Mouse (Mus musculus) C2C12 (cell line): ENCODE results near the gene Fbxw10. TPM values are rescaled to one million over a fixed set of nuclear protein-coding genes. Genes with fewer than 3 reads are reported as not detected.

ENCODE experiments used
- H3K27me3 ChIP-seq: one replicate; pipeline ENCODE4 v1.6.1; 2011; ENCODE audit not compliant: control insufficient read depth, insufficient read depth, insufficient read length
- H3K36me3 ChIP-seq: one replicate; pipeline ENCODE4 v1.6.1; 2011; ENCODE audit not compliant: control insufficient read depth, insufficient read depth
- H3K4me3 ChIP-seq: one replicate; pipeline ENCODE4 v1.5.1; 2011; ENCODE audit warnings: mild to moderate bottlenecking, control low read depth; ENCODE audit not compliant: poor library complexity, insufficient read depth, severe bottlenecking
- H3K79me2 ChIP-seq: one replicate; pipeline ENCODE4 v1.6.1; 2011; ENCODE audit not compliant: control insufficient read depth, insufficient read depth
- H3K79me3 ChIP-seq: one replicate; pipeline ENCODE4 v1.6.1; 2011; ENCODE audit warnings: low read depth, control low read depth
- H3ac ChIP-seq: one replicate; pipeline ENCODE3; 2011; ENCODE audit warnings: low read depth; ENCODE audit not compliant: control insufficient read depth, insufficient read length
- CEBPB ChIP-seq: IDR thresholded peaks from one replicate; pipeline ENCODE4 v1.6.1; 2011; ENCODE audit warnings: low read depth, mild to moderate bottlenecking, control low read depth, moderate library complexity
- CTCF ChIP-seq: IDR thresholded peaks from one replicate; pipeline ENCODE4 v1.5.1; 2011; ENCODE audit not compliant: control insufficient read depth, insufficient read depth, insufficient read length
- FOSL1 ChIP-seq: IDR thresholded peaks from one replicate; pipeline ENCODE4 v1.8.0; 2011; ENCODE audit warnings: mild to moderate bottlenecking, low read length; ENCODE audit not compliant: poor library complexity, insufficient read depth, severe bottlenecking
- MAX ChIP-seq: IDR thresholded peaks from one replicate; pipeline ENCODE4 v1.6.1; 2011; ENCODE audit warnings: mild to moderate bottlenecking, control low read depth
- MYOD1 ChIP-seq: IDR thresholded peaks from one replicate; pipeline ENCODE4 v1.6.1; 2011; ENCODE audit warnings: low read depth; ENCODE audit not compliant: control insufficient read depth, insufficient read length
- MYOG ChIP-seq: IDR thresholded peaks from one replicate; pipeline ENCODE4 v1.6.1; 2011; ENCODE audit not compliant: control insufficient read depth, insufficient read length; ENCODE audit errors: extremely low read depth
- USF1 ChIP-seq: IDR thresholded peaks from one replicate; pipeline ENCODE4 v1.6.1; 2011; ENCODE audit warnings: low read depth, mild to moderate bottlenecking, control low read depth, moderate library complexity
- polyA plus RNA-seq: library from polyadenylated mRNA; unstranded; fragments of >200 nt; fragmentation: generic; extraction: Trizol; gene quantifications from one replicate; pipeline ENCODE4 v1.2.1, GENCODE M21; 2012; ENCODE audit warnings: missing spikeins

Gene Fbxw10
- polyA plus RNA-seq, 1 experiment, result 0.02 TPM

GRCm38 (mm10) chr11:62891763-62892162 lies 44.9 kb downstream of the Fbxw10 start:
- no peaks in the 10 kb centered on the region for H3K79me3 ChIP-seq
- TF ChIP-seq MYOD1, result no peak
- TF ChIP-seq MYOG, result no peak
- no peak for TF ChIP-seq CEBPB
- TF ChIP-seq FOSL1, result no peak
- no peak for TF ChIP-seq USF1
- TF ChIP-seq CTCF, result no peak
- TF ChIP-seq MAX, result no peak
- no peaks in the 10 kb centered on the region for H3K79me2 ChIP-seq
- no peak overlapping the region for H3K4me3 ChIP-seq
- peaks cover 61% of the 10 kb centered on the region for H3K36me3 ChIP-seq
- no peaks in the 10 kb centered on the region for H3K27me3 ChIP-seq
- no peak overlapping the region for H3ac ChIP-seq

GRCm38 (mm10) chr11:62901699-62902323 lies 54.9 kb downstream of the Fbxw10 start:
- no peak overlapping the region for H3K4me3 ChIP-seq
- H3K27me3 ChIP-seq, result no peaks in the 10 kb centered on the region
- no peak for TF ChIP-seq FOSL1
- peak; percentile 54 for TF ChIP-seq CTCF
- no peak for TF ChIP-seq MYOG
- TF ChIP-seq MYOD1, result no peak
- TF ChIP-seq MAX, result no peak
- no peak for TF ChIP-seq USF1
- H3K79me3 ChIP-seq, result no peaks in the 10 kb centered on the region
- H3ac ChIP-seq, result no peak overlapping the region
- no peaks in the 10 kb centered on the region for H3K36me3 ChIP-seq
- H3K79me2 ChIP-seq, result no peaks in the 10 kb centered on the region

GRCm38 (mm10) chr11:62903871-62904495 lies 57.1 kb downstream of the Fbxw10 start:
- Histone ChIP-seq H3ac (no peak overlapping the region), H3K79me3 (no peaks in the 10 kb centered on the region), H3K79me2 (no peaks in the 10 kb centered on the region), H3K27me3 (no peaks in the 10 kb centered on the region), H3K36me3 (no peaks in the 10 kb centered on the region), H3K4me3 (no peak overlapping the region)
- TF ChIP-seq MYOG, result no peak
- no peak for TF ChIP-seq CTCF
- no peak for TF ChIP-seq USF1
- no peak for TF ChIP-seq CEBPB
- no peak for TF ChIP-seq MYOD1
- no peak for TF ChIP-seq FOSL1
- no peak for TF ChIP-seq MAX

GRCm38 (mm10) chr11:62909720-62910306 lies 62.9 kb downstream of the Fbxw10 start:
- TF ChIP-seq MYOG (no peak), CEBPB (no peak), MAX (no peak), USF1 (no peak), CTCF (no peak), MYOD1 (no peak), FOSL1 (no peak)
- no peaks in the 10 kb centered on the region for H3K27me3 ChIP-seq
- no peaks in the 10 kb centered on the region for H3K36me3 ChIP-seq
- H3K4me3 ChIP-seq, result no peak overlapping the region
- no peaks in the 10 kb centered on the region for H3K79me3 ChIP-seq
- no peaks in the 10 kb centered on the region for H3K79me2 ChIP-seq
- no peak overlapping the region for H3ac ChIP-seq

GRCm38 (mm10) chr11:62911362-62911761 lies 64.5 kb downstream of the Fbxw10 start:
- Histone ChIP-seq H3K36me3 (no peaks in the 10 kb centered on the region), H3K79me3 (no peaks in the 10 kb centered on the region)
- no peak for TF ChIP-seq MYOG
- no peak for TF ChIP-seq CEBPB
- no peak for TF ChIP-seq MAX
- TF ChIP-seq CTCF, result no peak
- no peak for TF ChIP-seq MYOD1

More at GRCm38 (mm10) chr11:62911362-62911761, 64.5 kb downstream of the Fbxw10 start:
- H3K4me3 ChIP-seq, result no peak overlapping the region
- H3K79me2 ChIP-seq, result no peaks in the 10 kb centered on the region
- no peak overlapping the region for H3ac ChIP-seq
- H3K27me3 ChIP-seq, result no peaks in the 10 kb centered on the region
